Mouse (Mus musculus): Measurements from ENCODE around the gene Bcl2.

DNA sequence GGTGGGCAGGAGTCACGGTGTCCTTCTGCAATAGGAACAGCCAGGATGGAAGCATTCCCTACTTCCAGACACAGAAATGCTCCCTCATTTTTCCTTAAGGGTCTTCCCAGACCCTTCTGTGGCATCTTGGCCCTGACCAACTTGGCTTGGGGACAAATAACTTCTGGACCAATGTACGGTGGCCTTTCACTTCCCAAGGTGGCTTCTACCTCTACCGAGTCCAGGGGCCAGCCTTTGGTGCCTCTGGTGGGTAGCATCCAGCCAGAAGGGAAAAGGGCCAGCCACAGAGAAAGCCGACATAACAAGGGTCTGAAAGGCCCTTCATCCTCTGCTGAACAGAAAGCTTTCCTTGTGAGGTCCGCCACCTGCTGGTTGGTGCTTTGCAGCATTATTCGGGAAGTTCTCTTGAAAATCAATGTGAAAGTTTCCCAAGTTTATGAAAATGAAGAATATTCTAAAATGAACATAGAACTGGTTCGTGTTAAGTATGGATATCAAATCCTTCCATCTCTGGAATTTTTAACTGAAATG lies 3.1 kb upstream of the Bcl2 start:
- TF ChIP-seq CTCF (IDR thresholded peaks at IDR 0.05; ENCODE audit: low read depth) (peak; percentile 97), EP300 (IDR thresholded peaks at IDR 0.05; ENCODE audit: low read depth) (no peak)

All from heart, postnatal 0 days (tissue).